In the genomic region with DNA sequence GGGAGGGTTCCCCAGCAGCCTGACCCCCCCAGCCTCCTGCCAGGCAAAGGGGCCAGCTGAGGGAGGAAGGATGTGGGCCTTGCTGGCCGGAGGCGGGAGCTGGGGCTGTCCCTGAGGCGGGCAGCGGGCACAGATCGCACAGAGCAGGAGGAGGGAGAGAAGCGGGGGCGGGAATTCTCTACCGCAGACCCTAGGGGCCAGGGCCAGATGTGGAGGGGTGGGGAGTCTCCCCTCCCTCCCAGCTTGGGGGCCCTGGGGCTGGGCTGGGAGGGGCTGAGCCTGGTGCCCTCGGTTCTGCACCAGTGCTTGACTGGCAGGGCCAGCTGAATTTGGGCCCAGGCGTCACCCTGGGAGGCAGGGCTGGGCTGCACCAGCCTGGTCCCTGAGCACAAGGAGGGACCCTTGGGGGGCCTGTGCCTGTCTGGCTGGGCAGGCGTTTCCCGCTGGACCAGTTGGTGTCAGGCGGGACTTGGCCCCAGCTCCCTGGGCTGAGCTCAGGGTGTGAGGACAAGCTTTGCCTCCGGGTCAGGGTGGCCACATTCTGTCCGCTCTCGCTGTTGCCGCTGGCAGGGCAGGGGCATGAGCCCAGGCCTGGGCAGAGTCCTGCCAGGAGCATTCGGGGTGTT, we compare ENCODE assay signal across 8 mouse cellular contexts. TPM values are rescaled to one million over a fixed set of nuclear protein-coding genes. Genes with fewer than 3 reads are reported as not detected.
A peak's percentile ranks its signal among the peaks of the same experiment; 100 is the strongest.
DNase-seq lines count a peak whose midpoint lies in the region; ATAC-seq and TF ChIP-seq lines count a peak whose summit lies in the region.

No protein-coding gene starts in this region.

- H3K4me2 ChIP-seq in limb, embryonic 15.5 days = peak overlapping the region; percentile 91

- no peaks in the 10 kb centered on the region for H3K9me3 ChIP-seq in limb, embryonic 15.5 days

- peak overlapping the region; percentile 95 for H3K9ac ChIP-seq in limb, embryonic 15.5 days

- DNase-seq in layer of hippocampus, adult 2 months (ENCODE audit: low spot score in 2 of 2) = peak; percentile 51 to 72
- DNase-seq in layer of hippocampus, adult 9-10 months (ENCODE audit: low spot score) = no peak
- peak; percentile 82 for DNase-seq in cerebellum, adult 9-11 months
- peak; percentile 68 to 75 for DNase-seq in gastrocnemius, postnatal 36 days
- DNase-seq in induced T-regulatory cell, adult 2 months (ENCODE audit: low read depth) = peak; percentile 59
- DNase-seq in natural killer cell, adult 2 months (ENCODE audit: low spot score in 2 of 2) = peak; percentile 29 to 42
- peak; percentile 25 for DNase-seq in thymus, postnatal 0 days (ENCODE audit: low spot score)

- intact Hi-C loops in gastrocnemius, postnatal 36 days (cut with DNase I) = loop anchor here (2.0 to 5.0 kb wide), 2 partner anchors 43 to 184 kb away; no protein-coding TSS in a partner anchor

- peak overlapping the region; percentile 97 for H3K4me3 ChIP-seq in layer of hippocampus, adult 2 months
- peak overlapping the region; percentile 95 for H3K4me3 ChIP-seq in limb, embryonic 15.5 days

- peaks cover 13% of the 10 kb centered on the region for H3K27me3 ChIP-seq in limb, embryonic 15.5 days

- 2% methylated on average over 17 of the region's 18 CpGs for WGBS in limb, embryonic 15.5 days

- peak overlapping the region; percentile 99 for H3K27ac ChIP-seq in layer of hippocampus, adult 2 months
- H3K27ac ChIP-seq in limb, embryonic 15.5 days = peak overlapping the region; percentile 98

- H3K36me3 ChIP-seq in limb, embryonic 15.5 days = no peaks in the 10 kb centered on the region; the same call in 1 of the 2 replicates

- peak; percentile 50 for ATAC-seq in limb, embryonic 15.5 days (ENCODE audit: insufficient number of reproducible peaks, low FRiP score, low TSS enrichment, low read depth)

- TF ChIP-seq CTCF in layer of hippocampus, adult 2 months (conservative IDR thresholded peaks at IDR 0.05) = no peak

- peaks cover 66% of the 10 kb centered on the region for H3K4me1 ChIP-seq in limb, embryonic 15.5 days

RNA-seq across cellular contexts. Expression of a gene that starts 2.3 kb away (rescaled TPM):
- 100 to 1,000 TPM; 108 to 113 TPM for total RNA-seq in layer of hippocampus, adult 2 months (2021)
- 10 to 100 TPM; 27.4 to 31.7 TPM for total RNA-seq in gastrocnemius, postnatal 36 days (2021)
- polyA plus RNA-seq in limb, embryonic 15.5 days (2015; fragmentation: Nextera tagmentation; extraction: Ambion mirVana) = 10.7 and 13.2 TPM in 2 replicates
- polyA plus RNA-seq in thymus, postnatal 0 days (2015; fragmentation: Nextera tagmentation; extraction: Ambion mirVana) = 5.3 and 8.0 TPM in 2 replicates

RNA-seq across cellular contexts. Expression of a gene that starts 39.5 kb away (rescaled TPM):
- under 1 TPM in 1 of 2 experiments, not detected in 1; 0.12 TPM for total RNA-seq in layer of hippocampus, adult 2 months (2021)
- under 1 TPM in 1 of 2 experiments, not detected in 1; 0.10 TPM for total RNA-seq in gastrocnemius, postnatal 36 days (2021)
- 0.36 and 0.41 TPM in 2 replicates for polyA plus RNA-seq in limb, embryonic 15.5 days (2015; fragmentation: Nextera tagmentation; extraction: Ambion mirVana)
- polyA plus RNA-seq in thymus, postnatal 0 days (2015; fragmentation: Nextera tagmentation; extraction: Ambion mirVana) = 6.0 and 7.8 TPM in 2 replicates
